Mouse (Mus musculus) kidney, adult 8-10 months (tissue): ENCODE measurements at regions not wholly inside any gene's neighbourhood (a gene's known extent, or its start where the extent isn't known, plus 50 kb on each side); places are given as distances from the start of the nearest gene placed in this dataset.
"Not testable (repeated sequence)": the region's sequence is repeated elsewhere in the genome, so short reads cannot be mapped to it uniquely, and the experiment has no call there.

Experiments used
- DNase-seq, 2 experiments: peaks; one replicate each; pipeline ENCODE4 v3.0.0; 2022

- no peak for DNase-seq
Observed at GRCm38 (mm10) chr8:97234551-97235107, 1346.3 kb upstream of the Got2 start.

- peak in 1 of 2 experiments; percentile 4 for DNase-seq
Observed at GRCm38 (mm10) chr8:97232619-97233376, 1344.5 kb upstream of the Got2 start.

- no peak for DNase-seq
Observed at GRCm38 (mm10) chr8:97231652-97232051, 1343.3 kb upstream of the Got2 start.

- no peak for DNase-seq
Observed at GRCm38 (mm10) chr8:97191806-97192205, 1303.5 kb upstream of the Got2 start.

GRCm38 (mm10) chr8:97183831-97184230 lies 1295.5 kb upstream of the Got2 start:
- DNase-seq: not testable (repeated sequence)

- not testable (repeated sequence) for DNase-seq
Observed at GRCm38 (mm10) chr8:97182456-97182855, 1294.1 kb upstream of the Got2 start.
